Mouse (Mus musculus) liver, embryonic 14.5 days (tissue): ENCODE results near the gene Insm2.

Experiments
- CTCF ChIP-seq: IDR thresholded peaks from 2 replicates; pipeline ENCODE4 v1.5.1; 2016; ENCODE audit warnings: antibody characterized with exemption, low read depth, control low read depth
- EP300 ChIP-seq: IDR thresholded peaks from 2 replicates; pipeline ENCODE4 v1.6.1; 2016; ENCODE audit warnings: antibody characterized with exemption, low read depth

DNA sequence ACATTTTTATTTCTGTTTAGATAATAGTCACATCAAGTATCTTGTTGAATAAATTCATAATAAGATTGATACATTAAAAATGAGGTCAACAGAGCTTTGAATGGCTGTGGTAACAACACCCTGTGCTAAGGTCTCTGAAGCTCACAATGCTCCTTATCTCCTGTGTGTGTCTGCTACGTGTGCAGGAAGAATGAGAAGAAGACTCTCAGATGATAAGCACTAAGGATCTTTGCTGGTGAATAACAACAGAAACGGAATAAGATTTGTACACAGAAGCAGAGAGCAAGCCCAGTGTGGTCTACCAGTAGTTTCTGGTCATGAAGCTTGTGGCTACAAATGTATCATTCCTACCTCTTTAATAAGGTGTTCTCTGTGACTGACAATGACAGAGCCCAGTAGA is 11.6 kb downstream of the Insm2 start:
- TF ChIP-seq EP300 (0 out of 2 replicates have a peak, but pooled peaks have one; percentile 28), CTCF (no peak)
